Mouse (Mus musculus) CH12F3 (cell line): ENCODE measurements around the gene Rnaseh2a.

ENCODE experiments used
- in situ Hi-C: fragments of 300-500 bp; cut with MboI; formaldehyde crosslinking; loops from 2 replicates; pipeline ENCODE4 v1.14.3; 2020; ENCODE audit warnings: low sequenced_read_pairs

Gene Rnaseh2a

DNA sequence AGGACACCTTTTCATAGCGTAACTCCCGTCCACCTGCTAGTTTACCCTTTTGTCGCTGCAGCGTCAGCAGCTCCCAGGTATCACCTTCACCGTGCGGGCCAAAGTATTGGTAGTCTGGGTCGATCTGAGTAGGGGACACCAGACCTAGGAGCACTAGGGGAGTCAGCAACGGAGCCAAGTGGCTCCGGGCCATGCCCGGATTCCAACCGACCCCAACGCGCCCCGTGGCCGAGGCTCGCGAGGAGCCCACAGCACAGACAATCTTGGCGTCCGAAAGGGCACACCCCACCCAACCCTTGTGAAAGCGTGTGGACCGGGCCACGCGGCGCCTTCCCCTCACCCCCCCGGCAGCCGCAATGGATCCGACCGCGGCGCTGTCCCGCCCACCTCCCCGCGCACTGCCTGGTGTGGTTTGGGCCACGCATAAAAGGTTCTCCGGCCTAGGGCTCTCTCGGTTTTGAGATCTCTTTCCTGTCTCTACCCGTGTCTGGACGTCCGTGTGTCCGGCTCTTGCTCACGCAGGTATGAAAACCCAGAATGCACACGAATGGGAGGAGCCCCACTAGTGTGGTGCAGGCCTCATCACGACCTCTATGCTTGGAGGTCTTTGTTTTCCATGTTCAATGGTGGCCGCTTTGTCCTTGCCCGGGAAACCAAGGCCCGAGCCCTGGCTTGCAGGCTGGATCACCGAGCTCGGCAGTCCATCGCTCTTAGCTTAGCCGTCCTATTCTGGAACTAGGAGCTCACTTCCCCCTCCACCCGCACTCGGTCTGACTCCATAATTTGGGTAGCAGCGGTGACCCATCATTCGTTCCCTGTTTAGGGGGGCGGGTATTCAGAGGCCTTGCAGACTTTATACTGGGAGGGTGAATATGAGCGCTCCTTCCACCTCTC lies at the start of gene Rnaseh2a, which contains the start of the genes Gm49661 and Prdx2:
Gene Rnaseh2a (minus strand): TSS at position 527 of the 894 bp plus-strand sequence.
Gene Gm49661 (minus strand): TSS at position 193 of the 894 bp plus-strand sequence.
Gene Prdx2 (plus strand): TSS at position 347 of the 894 bp plus-strand sequence.
- in situ Hi-C loops, result no loop called here

DNA sequence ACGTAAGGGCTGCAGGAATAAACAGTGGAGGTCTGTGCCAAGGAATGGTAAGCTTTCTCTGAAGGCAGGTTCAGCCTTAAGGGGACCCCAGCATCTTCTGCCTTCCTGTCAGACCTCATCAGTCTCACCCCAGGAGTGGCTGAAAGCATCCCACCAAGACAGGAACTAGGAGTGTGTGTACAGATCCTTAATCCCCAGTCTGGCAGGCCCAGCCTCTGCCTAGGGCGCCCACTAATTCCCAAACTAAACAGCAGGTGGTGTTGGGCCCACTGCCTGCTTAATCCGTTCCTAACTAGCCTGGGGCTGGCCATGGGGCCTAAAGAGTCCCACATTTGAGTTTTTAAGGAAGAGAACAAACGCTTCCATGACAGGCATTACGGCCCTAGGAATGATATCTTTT lies 47.6 kb upstream of the Rnaseh2a start:
- in situ Hi-C loops, result no loop called here

DNA sequence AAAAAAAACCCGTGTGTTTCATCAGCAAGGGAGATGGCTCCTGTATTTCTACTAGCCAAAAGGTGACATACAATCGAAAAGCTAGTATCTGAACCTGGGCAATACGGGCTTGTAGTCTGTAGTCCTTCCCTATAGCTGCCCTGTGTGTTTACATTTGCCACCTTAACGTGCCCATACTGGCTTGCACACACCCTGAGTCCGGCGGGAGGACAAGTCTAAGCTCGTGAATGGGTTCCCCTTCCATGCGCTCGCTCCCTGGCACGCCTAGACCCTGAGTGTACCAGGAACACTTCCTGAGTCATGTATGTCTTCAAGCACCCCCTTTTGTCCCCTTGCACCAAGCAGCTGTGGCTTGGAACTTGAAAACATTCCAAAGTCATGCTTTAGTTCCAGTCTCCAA lies 47.2 kb upstream of the Rnaseh2a start:
- in situ Hi-C loops, result no loop called here

DNA sequence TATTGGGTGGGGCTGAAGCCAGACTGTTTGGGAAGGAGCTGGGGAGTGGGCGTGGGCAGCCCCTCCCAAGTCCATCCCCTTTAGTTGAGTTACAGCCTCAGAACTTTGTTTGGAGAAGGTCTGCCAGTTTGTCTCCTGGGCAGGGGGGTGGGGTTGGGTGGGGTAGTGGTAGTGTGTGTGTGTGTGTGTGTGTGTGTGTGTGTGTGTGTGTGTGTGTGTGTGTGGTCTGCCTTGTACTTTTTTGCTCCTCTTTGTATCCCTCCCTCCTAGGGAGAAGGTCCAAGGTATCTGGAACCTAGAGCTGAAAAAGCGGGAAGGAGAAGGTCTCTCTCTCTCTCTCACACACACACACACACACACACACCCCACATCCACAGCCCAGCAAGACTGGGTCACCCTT lies 44.9 kb upstream of the Rnaseh2a start, which contains the start of gene Best2:
Gene Best2 (minus strand): TSS at position 101 of the 400 bp plus-strand sequence.
- in situ Hi-C loops, result no loop called here

DNA sequence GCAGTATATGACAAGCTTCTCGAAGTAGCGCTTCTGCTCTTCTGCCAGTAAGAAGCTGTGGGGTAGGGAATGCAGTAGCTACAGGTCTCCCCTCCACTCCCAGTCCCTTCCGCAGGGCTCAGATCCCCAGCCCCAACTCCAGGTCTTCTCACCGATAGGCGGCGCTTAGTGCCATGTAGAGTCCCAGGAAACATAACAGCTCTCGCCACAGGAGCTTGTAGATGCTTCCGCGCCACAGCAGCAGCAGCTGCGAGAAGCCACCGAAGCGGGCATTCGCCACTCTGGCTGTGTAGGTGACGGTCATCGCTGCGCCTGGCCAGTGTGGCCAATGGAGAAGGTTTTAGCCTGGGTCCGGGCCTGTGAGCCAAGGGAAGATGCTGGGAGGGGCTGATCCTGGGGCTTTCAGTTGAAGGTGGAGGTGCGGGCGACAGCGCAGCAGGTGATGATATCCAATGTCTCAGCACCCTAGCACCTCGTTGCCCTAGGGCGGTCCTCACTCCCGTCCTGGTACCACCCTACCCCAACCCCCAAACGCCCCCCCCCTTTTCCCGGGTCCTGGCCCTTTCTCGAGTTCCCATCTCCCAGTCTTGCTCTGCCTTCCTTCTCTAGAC lies 43.8 kb upstream of the Rnaseh2a start:
- in situ Hi-C loops, result no loop called here

DNA sequence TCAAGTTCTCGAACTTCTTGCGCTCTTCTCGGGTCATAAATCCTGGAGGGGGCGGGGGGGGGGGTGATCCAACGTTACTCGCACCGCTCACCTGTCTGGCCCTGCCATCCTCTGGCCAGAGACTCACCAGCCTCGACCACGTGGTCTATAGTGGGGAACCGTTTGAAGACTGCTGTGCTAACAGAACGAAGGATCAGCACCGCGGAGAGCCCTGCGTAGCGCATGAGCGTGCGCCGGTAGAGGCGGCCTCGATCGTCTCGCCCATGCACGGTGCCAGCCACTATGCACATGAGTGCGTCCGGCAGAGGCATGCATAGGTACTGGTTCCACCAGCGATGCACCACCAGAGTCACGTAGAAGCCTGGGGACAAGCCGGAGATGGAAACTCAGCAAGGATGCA lies 41.7 kb upstream of the Rnaseh2a start:
- in situ Hi-C loops, result no loop called here

DNA sequence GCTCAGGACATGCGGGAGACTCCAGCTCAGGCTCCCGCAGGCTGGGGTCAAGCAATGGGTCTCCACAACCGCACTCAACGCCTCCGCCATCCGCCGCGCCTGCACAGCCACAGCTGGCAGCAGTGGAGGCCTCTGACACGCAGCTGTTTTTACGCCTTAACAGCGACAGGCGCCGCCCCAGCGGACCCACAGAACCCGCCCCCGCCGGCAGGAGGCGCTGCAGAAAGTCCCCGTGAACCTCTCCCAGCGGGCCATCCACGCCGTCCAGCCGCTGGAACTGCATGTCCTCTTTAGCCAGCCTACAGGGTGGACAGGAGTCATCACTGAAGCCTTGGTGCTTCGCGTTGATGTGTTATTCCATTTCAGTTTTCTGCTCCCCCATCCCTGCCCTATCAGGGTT lies 38.1 kb upstream of the Rnaseh2a start:
- in situ Hi-C loops, result no loop called here

DNA sequence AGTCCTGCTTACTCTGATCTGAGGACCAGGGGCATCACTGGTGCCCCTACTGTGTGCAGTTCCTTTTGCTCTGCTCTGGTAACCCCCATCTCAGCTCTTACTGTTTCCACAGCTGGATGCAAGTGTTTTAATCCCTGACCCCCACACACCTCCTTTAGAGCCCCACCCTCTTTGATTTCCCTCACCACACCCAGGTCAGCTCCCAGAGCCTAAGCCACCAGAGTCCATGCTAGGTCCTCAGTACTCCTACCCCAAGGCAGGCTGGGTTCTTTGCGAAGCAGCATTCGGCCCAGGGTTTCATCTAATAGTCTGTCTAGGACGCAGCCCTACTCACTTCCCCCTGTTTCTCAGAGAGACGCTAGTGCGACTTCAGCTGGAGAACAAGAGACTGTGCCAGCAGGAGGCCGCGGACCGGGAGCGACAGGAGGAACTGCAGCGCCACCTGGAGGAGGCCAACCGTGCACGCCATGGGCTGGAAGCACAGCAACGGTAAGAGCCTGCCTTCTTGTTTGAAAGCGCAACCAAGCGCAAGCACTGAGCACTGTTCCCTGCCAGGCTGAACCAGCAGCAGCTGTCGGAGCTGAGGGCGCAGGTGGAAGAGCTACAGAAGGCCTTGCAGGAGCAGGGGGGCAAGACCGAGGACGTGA lies 28.2 kb upstream of the Rnaseh2a start:
- in situ Hi-C loops, result no loop called here

DNA sequence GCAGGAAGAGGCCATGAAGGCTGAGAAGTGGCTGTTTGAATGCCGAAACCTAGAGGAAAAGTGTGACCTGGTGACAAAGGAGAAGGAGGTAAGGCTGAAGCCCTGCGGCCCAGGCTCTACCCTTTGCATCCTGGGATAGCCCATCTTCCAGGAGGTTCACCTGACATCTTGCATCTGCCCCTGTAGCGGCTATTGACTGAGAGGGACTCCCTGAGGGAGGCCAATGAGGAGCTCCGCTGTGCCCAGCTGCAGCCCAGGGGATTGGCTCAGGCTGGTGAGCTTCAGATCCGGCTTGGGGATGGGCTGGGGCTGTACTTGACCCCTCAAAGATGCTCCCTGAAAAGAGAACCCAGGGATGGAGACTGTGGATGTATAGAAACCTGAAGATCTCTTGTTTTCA lies 27.4 kb upstream of the Rnaseh2a start:
- in situ Hi-C loops, result no loop called here

DNA sequence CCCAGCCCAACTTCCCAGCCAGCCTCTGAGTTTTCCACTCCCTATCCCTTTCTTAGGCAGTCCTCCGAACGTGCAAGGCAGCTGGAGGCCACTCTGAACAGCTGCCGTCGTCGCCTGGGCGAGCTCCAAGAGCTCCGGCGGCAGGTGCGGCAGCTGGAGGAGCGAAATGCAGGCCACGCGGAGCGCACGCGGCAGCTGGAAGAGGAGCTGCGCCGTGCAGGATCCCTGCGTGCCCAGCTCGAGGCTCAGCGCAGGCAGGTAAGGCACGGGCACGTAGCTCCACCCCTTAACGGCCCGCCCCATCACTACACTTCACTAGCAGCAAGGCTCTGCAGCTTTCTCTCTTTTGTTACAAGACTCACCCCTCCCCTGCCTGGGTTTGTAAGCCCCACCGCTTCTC lies 26.1 kb upstream of the Rnaseh2a start:
- in situ Hi-C loops, result no loop called here

DNA sequence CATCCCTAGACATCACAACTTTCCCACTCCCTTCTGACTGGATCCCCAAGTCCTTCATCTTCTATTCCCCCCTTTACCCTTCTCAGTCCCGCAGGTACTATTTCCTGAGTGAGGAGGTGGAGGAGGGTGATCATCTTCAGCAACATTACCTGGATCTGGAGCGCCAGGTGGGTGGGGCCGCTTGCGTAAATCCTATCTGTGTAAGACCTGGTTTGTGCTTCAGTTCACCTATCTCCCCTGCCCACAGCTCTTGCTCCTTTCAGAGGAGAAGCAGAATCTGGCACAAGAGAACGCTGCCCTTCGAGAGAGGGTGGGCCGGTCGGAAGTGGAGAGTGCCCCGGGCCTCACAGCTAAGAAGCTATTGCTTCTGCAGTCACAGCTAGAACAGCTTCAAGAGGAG lies 24.8 kb upstream of the Rnaseh2a start:
- in situ Hi-C loops, result no loop called here

DNA sequence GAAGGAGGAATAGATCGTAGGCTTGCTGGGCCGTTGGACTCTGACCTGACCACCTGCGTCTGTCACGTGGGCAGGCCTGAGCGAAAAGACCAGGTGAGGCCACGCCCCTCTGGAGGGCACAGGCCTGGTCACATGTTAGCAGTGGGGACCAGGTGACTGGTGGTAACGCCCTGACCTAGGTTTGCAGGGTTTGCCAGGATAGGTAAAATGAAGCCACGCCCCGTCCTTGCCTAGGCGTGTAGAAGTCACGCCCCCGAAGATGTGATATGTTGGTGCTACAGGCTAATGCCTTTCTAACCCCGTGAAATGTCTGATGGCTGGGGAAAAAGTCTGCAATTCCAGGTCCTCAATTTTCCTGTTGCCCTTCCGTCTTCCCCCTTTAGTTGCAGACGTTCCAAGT lies 21.3 kb upstream of the Rnaseh2a start:
- in situ Hi-C loops, result no loop called here

DNA sequence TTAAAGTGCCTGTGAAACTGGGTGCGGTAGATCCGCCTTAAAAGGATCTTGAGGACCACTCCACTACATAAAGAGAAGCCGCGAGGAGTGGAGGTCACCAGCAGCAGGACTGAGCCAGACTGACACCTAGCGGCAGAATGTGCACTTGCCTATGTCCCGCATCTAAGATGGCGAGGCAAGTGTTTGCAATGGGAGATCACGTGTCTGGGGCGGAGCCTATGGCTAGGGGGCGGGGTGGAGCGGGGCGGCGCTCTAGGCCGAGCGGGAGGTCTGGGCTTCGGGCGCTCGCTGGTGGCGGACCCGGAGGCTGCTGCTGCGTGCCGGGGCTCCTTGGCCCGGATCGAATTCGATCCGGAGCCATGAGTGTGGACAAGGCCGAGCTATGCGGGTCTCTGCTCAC lies 20.8 kb upstream of the Rnaseh2a start, which contains the start of gene Hook2:
Gene Hook2 (plus strand): TSS at position 255 of the 400 bp plus-strand sequence.
- in situ Hi-C loops, result no loop called here

DNA sequence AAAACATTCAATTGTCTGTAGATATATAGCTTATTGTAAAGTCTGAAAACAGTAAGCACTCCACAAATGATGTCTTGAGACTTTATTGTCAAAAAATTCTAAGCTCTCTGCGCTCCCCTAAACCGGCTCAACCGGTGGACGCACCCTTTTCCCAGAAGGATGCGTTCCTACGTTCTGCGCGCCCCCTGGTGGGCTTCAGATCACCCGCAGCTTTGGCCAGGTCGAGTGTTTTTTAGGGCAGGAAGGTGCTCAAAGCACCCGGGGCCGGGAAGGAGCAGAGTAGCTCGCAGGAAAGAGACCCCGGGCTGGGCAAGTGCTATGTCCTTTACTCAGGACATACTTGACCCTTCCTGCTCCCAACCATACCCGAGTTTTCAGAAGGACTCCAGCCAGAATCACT lies 20.2 kb upstream of the Rnaseh2a start:
- in situ Hi-C loops, result no loop called here

DNA sequence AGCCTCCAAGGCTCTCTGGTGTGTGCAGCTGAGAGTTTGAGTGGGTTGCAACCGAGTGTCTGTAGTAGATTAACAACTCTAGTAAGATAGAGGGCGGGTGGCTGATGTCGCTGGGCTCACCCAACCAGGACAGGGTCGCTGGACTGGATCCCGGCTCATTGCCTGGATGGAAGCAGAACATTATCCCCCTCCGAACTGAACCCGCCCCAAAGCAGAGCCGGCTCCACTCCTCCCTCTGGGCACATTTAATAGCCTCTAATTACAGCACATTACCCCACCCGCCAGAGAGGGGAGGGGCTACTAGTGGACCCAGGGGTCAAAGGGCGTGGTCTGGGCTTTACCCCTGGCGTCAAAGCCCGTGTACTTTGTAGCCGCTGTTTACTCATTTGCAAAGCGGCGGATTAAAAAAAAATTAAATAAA lies 19.8 kb upstream of the Rnaseh2a start:
- in situ Hi-C loops, result no loop called here

DNA sequence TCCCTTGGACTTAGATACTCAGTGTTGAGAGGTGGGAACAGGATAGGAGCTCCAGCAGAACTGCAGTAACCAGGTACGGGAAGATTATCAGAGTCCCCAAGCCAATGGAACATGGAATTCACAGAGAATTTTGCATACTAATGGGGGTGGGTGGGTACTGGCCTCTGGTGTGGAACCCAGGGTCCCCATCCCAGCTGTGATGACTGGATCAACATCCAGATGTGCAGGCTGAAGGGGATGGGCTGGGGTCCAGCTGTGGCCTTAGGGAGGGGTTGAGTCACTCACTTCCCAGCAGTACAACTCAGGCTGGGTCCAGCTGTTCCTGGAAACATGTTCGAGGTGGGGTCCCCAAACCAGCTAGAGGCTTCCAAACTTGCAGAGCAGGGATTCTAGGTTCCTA lies 18.3 kb upstream of the Rnaseh2a start:
- in situ Hi-C loops, result no loop called here

DNA sequence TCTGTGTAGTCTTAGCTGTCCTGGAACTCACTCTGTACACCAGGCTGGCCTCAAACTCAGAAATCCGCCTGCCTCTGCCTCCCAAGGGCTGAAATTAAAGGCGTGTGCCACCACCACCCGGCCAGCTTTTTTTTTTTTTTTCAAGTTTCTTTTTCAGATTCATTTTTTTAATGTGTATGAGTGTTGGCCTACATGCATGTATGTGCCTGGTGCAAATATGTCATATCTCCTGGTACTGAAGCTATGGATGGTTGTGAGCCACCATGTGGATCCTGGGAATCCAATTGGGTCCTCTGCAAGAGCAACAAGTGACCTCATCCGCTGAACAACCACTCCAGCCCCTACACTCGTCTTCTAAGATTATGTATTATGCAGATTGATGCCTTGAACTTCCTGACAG lies 17.8 kb upstream of the Rnaseh2a start:
- in situ Hi-C loops, result no loop called here

DNA sequence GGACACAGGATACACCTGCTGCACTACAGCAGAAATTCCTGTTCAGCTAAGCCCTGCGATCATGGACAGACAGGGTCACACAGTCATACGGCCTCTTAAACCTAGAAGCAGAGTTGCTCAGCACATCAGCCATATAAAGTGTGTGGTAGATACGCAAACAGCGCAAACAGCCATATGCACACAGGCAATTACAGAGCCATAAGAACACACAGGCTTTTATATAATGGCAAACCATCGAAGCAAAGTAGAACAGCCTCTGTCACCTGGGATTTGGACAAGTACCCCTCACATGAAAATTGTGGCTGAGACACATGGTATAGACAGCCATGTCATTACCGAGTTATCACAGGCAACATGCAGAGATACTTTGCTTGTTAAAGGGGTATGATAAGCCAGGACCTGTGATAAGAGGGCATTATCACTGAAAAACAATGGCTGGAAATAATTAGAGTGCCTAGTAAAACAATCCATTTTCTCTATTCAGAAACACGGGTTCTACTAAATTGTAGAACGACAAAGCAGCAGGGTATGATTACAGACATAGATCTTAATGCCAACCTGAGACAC lies 16.9 kb upstream of the Rnaseh2a start:
- in situ Hi-C loops, result no loop called here

DNA sequence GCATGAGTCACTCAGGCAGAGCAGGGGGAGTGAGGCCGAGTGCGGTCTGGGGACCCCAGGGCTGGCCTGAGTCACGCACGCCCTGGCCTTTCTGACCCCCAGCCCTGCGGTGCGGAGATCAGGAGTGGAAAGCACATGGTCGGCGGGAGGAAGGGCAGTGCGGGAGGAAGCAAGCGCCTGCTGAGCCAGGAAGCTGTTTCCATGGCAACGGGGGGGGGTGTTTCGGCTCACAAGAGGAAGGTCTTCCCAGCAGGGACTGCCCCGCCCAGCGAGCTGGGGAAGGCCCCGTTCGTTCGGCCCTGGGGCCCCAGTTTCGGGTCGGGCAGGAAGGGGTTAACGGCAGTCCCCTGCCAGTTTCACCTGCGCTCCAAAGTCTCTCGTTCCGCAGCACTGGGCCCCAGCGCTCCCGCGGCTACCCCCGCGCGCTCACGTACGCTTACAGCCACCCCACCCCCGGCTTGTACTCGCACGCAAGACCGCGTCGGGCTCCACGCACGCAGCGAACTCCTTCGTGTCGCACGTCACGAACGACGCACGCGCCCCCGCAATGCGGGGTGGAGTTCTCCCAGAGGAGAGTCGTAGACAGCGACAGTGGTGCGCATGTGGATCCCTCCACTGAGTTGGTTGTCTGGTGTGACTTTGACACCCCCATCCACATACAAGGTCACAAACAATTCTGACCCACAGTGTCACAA lies 16.3 kb upstream of the Rnaseh2a start:
- in situ Hi-C loops, result no loop called here

DNA sequence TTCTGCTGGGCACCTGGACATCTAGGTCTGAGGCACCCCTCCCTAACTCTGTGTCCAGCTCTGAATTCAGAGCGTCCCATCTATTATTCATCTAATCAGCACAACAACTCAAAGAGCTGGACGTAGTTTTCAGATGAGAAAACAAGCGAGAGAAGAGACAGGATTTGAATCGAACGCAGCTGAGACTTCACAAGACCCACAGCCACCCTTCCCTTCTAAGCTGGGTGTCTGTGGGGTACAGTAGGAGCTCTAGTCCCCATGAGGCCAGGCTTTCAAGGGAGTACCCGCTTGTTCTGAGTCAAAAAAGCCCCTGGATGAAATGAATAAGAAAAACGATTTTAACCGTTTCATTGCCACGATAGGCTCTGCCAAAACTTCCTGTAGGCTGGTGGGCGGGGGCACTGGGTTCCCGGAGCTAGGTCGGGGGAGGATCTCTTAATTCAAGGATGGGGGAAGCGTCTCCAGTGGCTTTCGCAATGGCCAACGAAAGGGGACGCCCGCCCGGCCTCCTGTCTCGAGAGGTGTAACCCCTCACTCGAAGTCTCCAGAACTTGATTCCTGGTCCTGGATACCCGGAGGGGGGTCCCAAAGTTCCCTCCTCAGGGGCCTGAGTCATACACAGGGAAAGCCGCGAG lies 15.6 kb upstream of the Rnaseh2a start:
- in situ Hi-C loops, result no loop called here
